Mouse (Mus musculus): ENCODE results near the gene Pgc. TPM values are rescaled to one million over a fixed set of nuclear protein-coding genes. Genes with fewer than 3 reads are reported as not detected.

Pgc gene
- polyA plus RNA-seq, 1 experiment: 21.9 TPM

DNA sequence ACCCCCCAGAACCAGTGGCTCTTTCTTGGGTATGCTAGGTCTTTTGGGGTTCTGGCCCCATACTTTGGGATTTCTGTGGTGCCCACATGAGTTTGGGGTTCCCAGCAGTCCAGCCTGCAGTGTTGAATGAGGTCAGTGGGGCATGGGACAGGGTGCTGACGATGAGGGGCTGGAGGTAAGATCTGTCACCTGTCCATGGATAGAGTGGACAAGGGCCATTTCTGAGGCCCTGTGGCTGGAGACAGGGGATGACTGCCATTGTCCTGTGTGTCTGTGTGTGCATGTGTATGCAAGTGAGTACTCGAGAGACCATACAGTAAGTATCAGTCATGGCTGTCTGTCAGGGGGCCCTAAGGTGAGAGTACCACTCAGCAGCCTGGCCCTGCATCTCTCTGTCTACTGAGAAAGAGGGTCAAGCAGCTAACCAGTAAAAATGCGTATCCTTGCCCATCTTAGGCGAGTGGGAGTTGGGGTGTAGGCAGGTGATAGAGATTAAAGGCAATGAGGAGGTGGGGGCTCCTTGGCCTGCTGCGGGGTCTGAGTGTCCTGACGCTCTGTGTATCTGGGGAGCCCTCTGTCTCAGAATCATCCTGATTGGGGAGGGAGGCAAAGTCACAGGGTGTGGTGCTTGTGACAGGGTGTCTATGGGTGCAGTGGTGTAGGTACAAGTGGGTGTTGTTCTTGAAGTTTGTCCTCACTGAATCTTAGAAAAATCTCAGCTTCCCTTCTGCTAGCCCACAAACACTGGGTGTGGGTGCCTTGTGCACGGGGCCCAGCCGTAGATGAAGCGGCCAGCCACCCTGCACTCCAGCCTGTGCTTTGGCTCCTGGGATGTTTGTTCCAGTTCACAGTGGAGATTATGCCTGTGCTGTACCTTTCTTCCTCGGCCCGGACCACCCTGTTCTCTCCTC is 43.0 kb downstream of the Pgc start:
- no peak for DNase-seq (ENCODE audit: low read depth, low spot score)
- 81% methylated on average over 11 of the region's 11 CpGs for WGBS

DNA sequence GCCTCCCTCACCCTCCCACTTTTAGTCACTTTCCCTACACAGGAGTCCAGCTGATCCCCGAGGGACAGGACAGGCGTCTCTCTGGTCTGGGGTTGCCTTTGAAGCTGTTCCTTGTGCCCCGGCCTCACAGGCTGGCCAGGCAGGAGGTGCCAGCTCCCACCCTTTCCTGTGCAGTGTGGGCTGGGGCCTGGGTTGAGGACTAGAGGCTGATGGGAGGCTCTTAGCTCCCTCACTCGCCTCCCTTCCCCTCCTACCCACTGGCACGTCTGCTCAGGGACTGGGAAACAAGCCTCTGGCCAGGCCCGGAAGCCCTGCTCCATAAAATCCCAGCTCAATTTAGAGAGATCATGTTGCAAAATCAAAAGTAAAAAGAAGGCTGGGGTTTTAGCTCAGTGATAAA is 47.0 kb downstream of the Pgc start:
- DNase-seq (ENCODE audit: low read depth, low spot score): no peak
- WGBS: 54% methylated on average over 6 of the region's 6 CpGs

DNA sequence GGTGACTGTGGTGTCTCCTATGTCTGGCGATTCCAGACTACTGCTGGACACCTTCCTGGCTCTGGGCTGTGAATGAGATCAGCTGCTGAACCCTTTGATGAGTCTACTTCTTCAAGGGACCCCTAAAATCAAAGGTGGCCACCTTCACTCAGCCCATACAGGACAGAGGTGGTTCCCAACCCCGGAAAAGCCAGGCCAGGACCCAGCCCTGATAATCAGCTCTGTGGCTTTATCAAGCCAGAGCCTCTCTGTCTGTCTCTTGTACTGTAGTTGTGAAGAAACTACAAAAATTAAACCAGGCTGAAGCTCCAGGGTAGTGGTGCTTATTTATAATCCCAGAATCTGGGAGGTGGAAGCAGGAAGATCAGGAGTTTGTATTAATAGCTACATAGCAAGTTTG is 50.5 kb downstream of the Pgc start:
- WGBS: 61% methylated on average over 2 of the region's 2 CpGs
- no peak for DNase-seq (ENCODE audit: low read depth, low spot score)

DNA sequence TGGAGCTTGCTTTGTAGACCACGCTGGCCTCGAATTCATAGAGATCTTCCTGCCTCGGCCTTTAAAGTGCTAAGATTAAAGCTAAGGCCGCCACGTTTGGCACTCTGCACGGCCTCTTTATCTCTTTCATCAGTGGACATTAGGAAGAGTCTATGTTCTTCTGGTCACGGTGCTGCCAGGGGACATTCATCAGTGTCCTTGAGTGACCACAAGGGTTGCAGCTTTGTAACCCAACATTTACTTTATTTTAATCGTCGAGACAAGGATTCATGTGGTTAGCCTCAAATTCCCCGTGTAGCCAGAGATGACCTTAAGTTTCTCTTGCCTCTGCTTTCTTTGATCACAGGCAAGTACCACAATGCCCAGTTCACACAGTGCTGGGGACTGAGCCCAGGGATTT is 53.8 kb downstream of the Pgc start:
- no peak for DNase-seq (ENCODE audit: low read depth, low spot score)
- WGBS: 85% methylated on average over 10 of the region's 10 CpGs

DNA sequence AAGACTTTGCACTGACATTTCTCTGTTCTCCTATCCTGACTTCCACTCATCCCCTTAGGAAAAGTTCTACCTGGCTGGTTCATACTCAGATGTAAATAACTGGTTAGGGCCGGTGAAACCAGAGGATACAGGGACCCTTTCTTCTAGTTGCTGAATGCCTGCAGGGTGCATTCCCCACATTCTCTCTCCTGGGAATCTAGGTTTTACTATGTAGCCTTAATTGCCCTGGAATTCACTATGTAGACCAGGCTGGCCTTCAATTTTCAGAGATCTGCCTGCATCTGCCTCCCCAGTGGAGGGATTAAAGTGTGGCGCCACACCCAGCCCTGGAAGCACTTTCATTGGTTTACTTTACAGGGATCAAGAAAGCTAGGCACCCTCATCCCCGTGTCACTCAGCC is 55.8 kb downstream of the Pgc start:
- WGBS: 81% methylated on average over 3 of the region's 3 CpGs
- no peak for DNase-seq (ENCODE audit: low read depth, low spot score)

DNA sequence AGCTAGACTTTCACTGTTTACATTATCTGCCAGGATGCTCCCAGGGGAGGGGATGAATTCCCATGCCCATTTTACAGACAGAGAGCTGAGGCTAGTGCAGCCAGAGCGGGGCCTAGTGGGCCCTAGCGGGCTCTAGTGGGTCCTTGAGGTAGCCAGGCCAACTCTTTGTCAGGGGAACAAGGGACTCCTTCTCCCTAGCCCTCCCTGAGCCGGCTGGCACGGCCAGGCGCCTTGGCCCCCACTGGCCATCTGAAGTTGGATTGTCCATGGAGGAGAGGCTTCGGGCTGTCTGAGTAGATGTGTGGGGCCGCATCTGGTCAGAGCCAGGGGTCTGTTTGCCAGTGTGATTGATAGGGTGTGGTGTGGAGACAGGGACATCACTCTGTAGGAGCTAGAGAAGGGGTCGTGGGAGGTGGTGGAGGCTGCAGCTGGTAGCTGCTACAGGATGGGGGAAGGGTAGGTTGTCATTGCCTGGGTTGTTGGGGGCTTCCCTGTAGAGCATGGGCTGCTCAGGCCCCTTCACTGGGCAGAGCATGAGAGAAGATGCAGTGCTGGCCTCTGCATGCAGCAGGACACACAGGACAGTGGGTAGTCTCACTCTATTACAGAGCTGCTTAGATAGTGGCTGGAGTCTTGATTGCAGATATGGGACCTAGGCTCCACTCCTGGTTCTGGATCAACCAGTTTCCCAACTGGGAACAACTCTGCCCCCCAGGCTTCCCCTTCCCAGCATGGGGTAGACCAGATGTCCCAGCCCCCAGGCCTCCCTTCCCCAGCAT is 57.0 kb downstream of the Pgc start:
- 90% methylated on average over 8 of the region's 8 CpGs for WGBS

More for the DNA sequence above, 57.0 kb downstream of the Pgc start:
- no peak for DNase-seq (ENCODE audit: low read depth, low spot score)

Other genes with a start within 250 kb of the Pgc start
- gene Taf8, start 224.6 kb upstream of the Pgc start, polyA plus RNA-seq (2012; rRNA removed): 15.3 and 19.7 TPM in 2 replicates
- gene Ccnd3, start 221.8 kb upstream of the Pgc start, polyA plus RNA-seq (2012; rRNA removed): 57.0 and 63.7 TPM in 2 replicates
- 8.4 and 10.4 TPM in 2 replicates for gene Bysl, start 115.3 kb upstream of the Pgc start, polyA plus RNA-seq (2012; rRNA removed)
- gene Med20, start 115.3 kb upstream of the Pgc start, polyA plus RNA-seq (2012; rRNA removed): 21.7 and 23.7 TPM in 2 replicates
- gene Gm20517, start 115.3 kb upstream of the Pgc start, polyA plus RNA-seq (2012; rRNA removed): 0.14 and 0.17 TPM in 2 replicates
- 5.0 and 9.2 TPM in 2 replicates for gene Usp49, start 96.2 kb upstream of the Pgc start, polyA plus RNA-seq (2012; rRNA removed)
- 105 and 126 TPM in 2 replicates for gene Tomm6, start 38.5 kb upstream of the Pgc start, polyA plus RNA-seq (2012; rRNA removed)
- gene Frs3, start 37.8 kb upstream of the Pgc start, polyA plus RNA-seq (2012; rRNA removed): 4.4 and 7.3 TPM in 2 replicates
- 0.70 and 0.87 TPM in 2 replicates for gene Gm21981, start 32.4 kb upstream of the Pgc start, polyA plus RNA-seq (2012; rRNA removed)
- gene Prickle4, start 32.1 kb upstream of the Pgc start, polyA plus RNA-seq (2012; rRNA removed): 0.56 and 0.86 TPM in 2 replicates
- gene Tfeb, start 10.2 kb downstream of the Pgc start, polyA plus RNA-seq (2012; rRNA removed): 18.0 and 20.3 TPM in 2 replicates
- gene Mdfi, start 107.8 kb downstream of the Pgc start, polyA plus RNA-seq (2012; rRNA removed): 4.3 and 4.6 TPM in 2 replicates
- 46.2 and 62.4 TPM in 2 replicates for gene Foxp4, start 197.8 kb downstream of the Pgc start, polyA plus RNA-seq (2012; rRNA removed)